Mouse (Mus musculus) liver, adult 2 months (tissue): Measurements from ENCODE around the gene Aldh6a1.
A peak's percentile ranks its signal among the peaks of the same experiment; 100 is the strongest.

ENCODE experiments used
- CTCF ChIP-seq: fragments of 200-500 bp; IDR thresholded peaks from 2 replicates; pipeline ENCODE4 v1.5.1; 2011; ENCODE audit warnings: low read depth, low read length, control low read depth
- POLR2A ChIP-seq: fragments of 200-500 bp; IDR thresholded peaks from 2 replicates; pipeline ENCODE4 v1.6.1; 2011; ENCODE audit warnings: low read length, control low read depth; ENCODE audit not compliant: insufficient read depth; ENCODE audit errors: extremely low read depth

DNA sequence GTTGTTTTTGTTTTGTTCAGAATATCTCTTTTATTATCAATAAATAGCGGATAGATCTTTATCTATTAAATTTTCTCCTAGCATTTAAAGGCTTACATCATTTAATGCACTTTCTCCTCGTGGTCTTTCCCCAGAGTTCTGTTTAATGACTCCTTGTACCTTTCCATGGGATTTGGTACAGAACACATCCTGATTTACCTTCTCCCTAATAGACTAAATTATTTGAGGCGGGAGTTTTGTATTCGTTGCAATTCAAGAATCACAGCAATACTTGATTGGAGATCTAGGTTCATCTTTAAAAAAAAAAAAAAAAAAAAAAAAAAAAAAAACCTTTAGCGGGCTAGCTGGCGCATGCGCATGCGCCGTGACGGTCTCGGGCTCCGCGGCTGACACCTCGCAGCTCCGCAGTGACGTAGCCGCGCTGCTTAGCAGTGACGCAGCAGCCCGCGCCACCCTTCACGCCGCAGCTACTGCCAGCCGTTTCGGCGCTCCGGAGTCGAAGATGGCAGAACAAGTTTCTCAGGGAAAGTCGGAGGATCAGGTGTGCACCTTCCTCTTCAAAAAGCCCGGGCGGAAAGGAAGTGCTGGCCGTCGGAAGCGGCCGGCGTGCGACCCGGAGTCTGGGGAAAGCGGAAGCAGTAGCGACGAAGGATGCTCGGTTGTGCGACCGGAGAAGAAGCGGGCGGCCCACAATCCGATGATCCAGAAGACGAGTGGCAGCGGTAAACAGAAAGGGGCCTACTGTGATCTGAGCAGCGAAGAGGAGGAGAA, 33.8 kb downstream of the Aldh6a1 start, which contains the start of gene Rnf113a2:
- no peak for TF ChIP-seq CTCF
- TF ChIP-seq POLR2A = peak; percentile 61; the same call in 1 of the 2 replicates
